In the genomic region with DNA sequence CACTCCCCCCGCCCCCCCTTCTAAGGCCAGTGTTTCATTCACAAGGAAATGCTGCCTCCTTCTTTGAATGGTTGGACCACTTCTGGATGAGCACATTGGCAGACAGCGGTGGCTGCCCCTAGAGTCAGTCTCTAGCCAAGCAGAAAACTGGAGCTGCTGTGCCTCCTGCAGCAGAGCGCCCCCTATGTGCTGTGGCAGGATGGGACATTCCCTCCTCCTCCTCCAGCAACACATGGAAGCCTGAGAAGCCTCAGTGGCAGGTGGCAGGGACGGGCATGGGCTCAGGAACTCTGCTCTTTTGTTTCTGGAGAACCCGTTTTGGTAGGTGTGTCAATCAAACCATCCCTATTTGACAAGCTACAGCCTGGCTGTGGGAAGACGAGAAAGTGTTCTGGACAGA, we compare ENCODE assay signal across 12 mouse cellular contexts. TPM values are rescaled to one million over a fixed set of nuclear protein-coding genes. Genes with fewer than 3 reads are reported as not detected.
A peak's percentile ranks its signal among the peaks of the same experiment; 100 is the strongest.
DNase-seq lines count a peak whose midpoint lies in the region; ATAC-seq and TF ChIP-seq lines count a peak whose summit lies in the region.
"Had no signal": no experiment of that assay in that cellular context is flagged by ENCODE, and none has a peak within 500 bp of the region (broad histone marks: within the 10 kb centered on the region; RNA-seq: fewer than 3 reads in every experiment).

No protein-coding gene starts in this region.

- TF ChIP-seq POLR2A in heart, adult 2 months (IDR thresholded peaks at IDR 0.05; ENCODE audit: insufficient read depth, low read depth, low read length) = no peak

- DNase-seq in heart, adult 2 months = no peak
- no peak for DNase-seq in heart, adult 8-10 months (ENCODE audit: low spot score)
- peak; percentile 56 for DNase-seq in right cerebral cortex, postnatal 14 days
- no peak for DNase-seq in right cerebral cortex, postnatal 36 days (ENCODE audit: low spot score in 2 of 2)
- peak; percentile 44 for DNase-seq in thymus, postnatal 14 days
- no peak for DNase-seq in MN1 (ENCODE audit: low spot score)

- no peaks in the 10 kb centered on the region; the same call in 1 of the 2 replicates for H3K79me2 ChIP-seq in heart, adult 2 months (replicated peaks; ENCODE audit: control insufficient read depth, insufficient read depth, low read length)

- intact Hi-C loops in heart, adult 2 months (cut with DNase I) = loop anchor here (5.0 kb wide), 2 partner anchors 42 to 53 kb away; a partner anchor contains a TSS

- peaks cover 40% of the 10 kb centered on the region for H3K4me1 ChIP-seq in heart, adult 2 months (ENCODE audit: control insufficient read depth, insufficient read depth, low read length)

- H3K36me3 ChIP-seq in heart, adult 2 months (ENCODE audit: control insufficient read depth, insufficient read depth, low read length) = no peaks in the 10 kb centered on the region
- H3K36me3 ChIP-seq: limb, embryonic 13.5 days had no signal

- no peak overlapping the region for H3K4me3 ChIP-seq in heart, adult 2 months
- H3K4me3 ChIP-seq: limb, embryonic 13.5 days had no signal

- no peak overlapping the region for H3K9ac ChIP-seq in heart, adult 2 months (ENCODE audit: low read depth, low read length)
- H3K9ac ChIP-seq: limb, embryonic 13.5 days had no signal

- peak overlapping the region; percentile 53 for H3K27ac ChIP-seq in heart, adult 2 months

- H3K27me3 ChIP-seq in heart, adult 2 months (ENCODE audit: control insufficient read depth, insufficient read depth, low read length) = no peaks in the 10 kb centered on the region
- H3K27me3 ChIP-seq: limb, embryonic 13.5 days had no signal

- peak; percentile 45; the same call in 1 of the 2 replicates for ATAC-seq in granulocyte monocyte progenitor cell, adult 5-6 weeks (replicated peaks; ENCODE audit: poor library complexity, severe bottlenecking)
- no peak for ATAC-seq in erythroblast, adult 5-6 weeks (replicated peaks; ENCODE audit: low FRiP score, poor library complexity, severe bottlenecking)

- peak; percentile 59 for TF ChIP-seq CTCF in heart, adult 2 months (IDR thresholded peaks at IDR 0.05)

- WGBS in heart, adult 2 months = 68% methylated on average over 6 of the region's 6 CpGs

- TF ChIP-seq EP300 in heart, adult 2 months (IDR thresholded peaks at IDR 0.05; ENCODE audit: insufficient read depth, low read depth, low read length) = no peak

RNA-seq across cellular contexts. Expression of a gene that starts 5.8 kb away (rescaled TPM):
- total RNA-seq in heart, adult 2 months (2021) = 10 to 100 TPM; 25.7 to 28.2 TPM
- polyA plus RNA-seq in heart, adult 2 months (2012; rRNA removed) = 24.8 and 39.2 TPM in 2 replicates
- 10 to 100 TPM; 22.3 to 27.2 (median 25.6) TPM for total RNA-seq in heart, adult 8-10 months (2022)
- total RNA-seq in granulocyte monocyte progenitor cell, adult 5-6 weeks (2014; fragmentation: Nextera tagmentation) = 4.4 and 4.9 TPM in 2 replicates
- total RNA-seq in granulocyte monocyte progenitor cell, adult 5-6 weeks (2017) = 4.4 and 5.7 TPM in 2 replicates
- total RNA-seq in erythroblast, adult 5-6 weeks (2015; ENCODE audit: low replicate concordance) = 28.1 and 29.9 TPM in 2 replicates
- 31.2 and 60.5 TPM in 2 replicates for total RNA-seq in erythroblast, adult 5-6 weeks (2017; ENCODE audit: low replicate concordance)

RNA-seq across cellular contexts. Expression of a gene that starts 42.3 kb away (rescaled TPM):
- 1 to 10 TPM; 7.9 to 8.2 TPM for total RNA-seq in heart, adult 2 months (2021)
- 4.9 and 9.0 TPM in 2 replicates for polyA plus RNA-seq in heart, adult 2 months (2012; rRNA removed)
- 10 to 100 TPM in 1 of 4 experiments, 1 to 10 TPM in 3; 8.2 to 10.3 (median 8.8) TPM for total RNA-seq in heart, adult 8-10 months (2022)
- total RNA-seq in granulocyte monocyte progenitor cell, adult 5-6 weeks (2014; fragmentation: Nextera tagmentation) = 7.5 and 11.8 TPM in 2 replicates
- total RNA-seq in granulocyte monocyte progenitor cell, adult 5-6 weeks (2017) = 2.4 and 5.7 TPM in 2 replicates
- 1.3 and 4.4 TPM in 2 replicates for total RNA-seq in erythroblast, adult 5-6 weeks (2015; ENCODE audit: low replicate concordance)
- total RNA-seq in erythroblast, adult 5-6 weeks (2017; ENCODE audit: low replicate concordance) = 2.8 and 5.2 TPM in 2 replicates

RNA-seq across cellular contexts. Expression of a gene that starts 44.8 kb away (rescaled TPM):
- total RNA-seq in heart, adult 2 months (2021) = under 1 TPM; 0.05 to 0.34 TPM
- 0.03 and 0.10 TPM in 2 replicates for polyA plus RNA-seq in heart, adult 2 months (2012; rRNA removed)
- total RNA-seq in heart, adult 8-10 months (2022) = under 1 TPM; 0.22 to 0.44 (median 0.34) TPM
- not detected in 2 replicates for total RNA-seq in granulocyte monocyte progenitor cell, adult 5-6 weeks (2014; fragmentation: Nextera tagmentation)
- total RNA-seq in granulocyte monocyte progenitor cell, adult 5-6 weeks (2017) = not detected in 2 replicates
- total RNA-seq in erythroblast, adult 5-6 weeks (2015; ENCODE audit: low replicate concordance) = 178 and 210 TPM in 2 replicates
- 298 and 357 TPM in 2 replicates for total RNA-seq in erythroblast, adult 5-6 weeks (2017; ENCODE audit: low replicate concordance)
- total RNA-seq: neutrophil, adult 5-6 weeks had no signal

RNA-seq across cellular contexts. Expression of a gene that starts 44.9 kb away (rescaled TPM):
- total RNA-seq in heart, adult 2 months (2021) = not detected
- not detected in 2 replicates for polyA plus RNA-seq in heart, adult 2 months (2012; rRNA removed)
- total RNA-seq in heart, adult 8-10 months (2022) = not detected
- not detected in 2 replicates for total RNA-seq in granulocyte monocyte progenitor cell, adult 5-6 weeks (2014; fragmentation: Nextera tagmentation)
- total RNA-seq in granulocyte monocyte progenitor cell, adult 5-6 weeks (2017) = not detected in 2 replicates
- 2.3 and 2.5 TPM in 2 replicates for total RNA-seq in erythroblast, adult 5-6 weeks (2015; ENCODE audit: low replicate concordance)
- total RNA-seq in erythroblast, adult 5-6 weeks (2017; ENCODE audit: low replicate concordance) = 5.2 and 6.7 TPM in 2 replicates
- total RNA-seq: adrenal gland, postnatal 4 days; gastrocnemius, postnatal 25 days; neutrophil, adult 5-6 weeks had no signal
- polyA plus RNA-seq: limb, embryonic 13.5 days had no signal

RNA-seq across cellular contexts. Expression of a gene that starts 54.6 kb away (rescaled TPM):
- total RNA-seq in heart, adult 2 months (2021) = not detected
- not detected in 2 replicates for polyA plus RNA-seq in heart, adult 2 months (2012; rRNA removed)
- total RNA-seq in heart, adult 8-10 months (2022) = not detected
- total RNA-seq in granulocyte monocyte progenitor cell, adult 5-6 weeks (2014; fragmentation: Nextera tagmentation) = not detected in 2 replicates
- not detected in 2 replicates for total RNA-seq in granulocyte monocyte progenitor cell, adult 5-6 weeks (2017)
- not detected in 2 replicates for total RNA-seq in erythroblast, adult 5-6 weeks (2015; ENCODE audit: low replicate concordance)
- not detected in 2 replicates for total RNA-seq in erythroblast, adult 5-6 weeks (2017; ENCODE audit: low replicate concordance)
- total RNA-seq: adrenal gland, postnatal 4 days; gastrocnemius, postnatal 25 days; neutrophil, adult 5-6 weeks had no signal
- polyA plus RNA-seq: limb, embryonic 13.5 days had no signal

Comparison
In these comparisons a context has a peak if more than half of its experiments do, and no peak if none do; other contexts are left out.
1. DNase-seq: peak in right cerebral cortex, postnatal 14 days (single experiment) and thymus, postnatal 14 days (single experiment); none in heart, adult 2 months (0 of 2), heart, adult 8-10 months (single experiment), right cerebral cortex, postnatal 36 days (0 of 2) and MN1 (single experiment).
2. RNA of a gene that starts 44.8 kb away (total RNA-seq): 178 to 357 TPM in erythroblast, adult 5-6 weeks; 0.22 to 0.44 TPM in heart, adult 8-10 months, 0.05 to 0.34 TPM in heart, adult 2 months and not detected in granulocyte monocyte progenitor cell, adult 5-6 weeks; every median in the first group is over 100 times any median in the second.